Mouse (Mus musculus) kidney, postnatal 25 days (tissue): ENCODE measurements around the gene Scd2.
"Not testable (repeated sequence)": the region's sequence is repeated elsewhere in the genome, so short reads cannot be mapped to it uniquely, and the experiment has no call there.

ENCODE experiments used
- DNase-seq, 2 experiments: peaks; one replicate each; pipeline ENCODE4 v3.0.0; 2021; ENCODE audit warnings: mixed read lengths in 2 of 2

Scd2 gene

GRCm38 (mm10) chr19:44292941-44293768 lies at the start of gene Scd2:
Gene Scd2, plus strand, starts transcription at chr19:44293674.
- peak in 1 of 2 experiments; percentile 49 for DNase-seq

GRCm38 (mm10) chr19:44245761-44246171 lies 47.7 kb upstream of the Scd2 start:
- DNase-seq: peak in 1 of 2 experiments; percentile 60

- DNase-seq: no peak
These were observed 47.0 kb upstream of the Scd2 start for GRCm38 (mm10) chr19:44246341-44246911.

GRCm38 (mm10) chr19:44247281-44248080 lies 46.0 kb upstream of the Scd2 start:
- no peak for DNase-seq

- peak; percentile 96 to 99 for DNase-seq
These were observed 45.2 kb upstream of the Scd2 start for GRCm38 (mm10) chr19:44248081-44248853.

- DNase-seq: no peak
These were observed 44.6 kb upstream of the Scd2 start for GRCm38 (mm10) chr19:44248854-44249351.

- DNase-seq: not testable (repeated sequence)
These were observed 42.3 kb upstream of the Scd2 start for GRCm38 (mm10) chr19:44251138-44251537.

- no peak for DNase-seq
These were observed 41.4 kb upstream of the Scd2 start for GRCm38 (mm10) chr19:44251936-44252558.

- DNase-seq: not testable (repeated sequence)
These were observed 39.4 kb upstream of the Scd2 start for GRCm38 (mm10) chr19:44254106-44254505.

GRCm38 (mm10) chr19:44257377-44257966 lies 36.0 kb upstream of the Scd2 start:
- DNase-seq: no peak

GRCm38 (mm10) chr19:44259484-44259883 lies 34.0 kb upstream of the Scd2 start:
- no peak for DNase-seq

- DNase-seq: no peak
These were observed 33.0 kb upstream of the Scd2 start for GRCm38 (mm10) chr19:44260487-44260886.

GRCm38 (mm10) chr19:44261774-44262173 lies 31.7 kb upstream of the Scd2 start:
- no peak for DNase-seq

GRCm38 (mm10) chr19:44263581-44263980 lies 29.9 kb upstream of the Scd2 start:
- DNase-seq: no peak

GRCm38 (mm10) chr19:44264226-44264625 lies 29.2 kb upstream of the Scd2 start:
- DNase-seq: no peak

GRCm38 (mm10) chr19:44265300-44265699 lies 28.2 kb upstream of the Scd2 start:
- DNase-seq: no peak

- no peak for DNase-seq
These were observed 27.6 kb upstream of the Scd2 start for GRCm38 (mm10) chr19:44265911-44266337.

- DNase-seq: no peak
These were observed 27.0 kb upstream of the Scd2 start for GRCm38 (mm10) chr19:44266458-44266823.

GRCm38 (mm10) chr19:44266824-44267498 lies 26.5 kb upstream of the Scd2 start:
- DNase-seq: peak; percentile 80 to 94

- DNase-seq: no peak
These were observed 25.9 kb upstream of the Scd2 start for GRCm38 (mm10) chr19:44267499-44268002.

- DNase-seq: no peak
These were observed 19.8 kb upstream of the Scd2 start for GRCm38 (mm10) chr19:44273711-44274110.
